Mouse (Mus musculus) right cerebral cortex, postnatal 36 days (tissue): ENCODE data around the gene Olfr904.
"Not testable (repeated sequence)": the region's sequence is repeated elsewhere in the genome, so short reads cannot be mapped to it uniquely, and the experiment has no call there.

Experiments
- DNase-seq, 2 experiments: peaks; one replicate each; pipeline ENCODE4 v3.0.0; 2022; ENCODE audit warnings: low spot score in 2 of 2, mixed read lengths in 1 of 2

The Olfr904 gene

GRCm38 (mm10) chr9:38462844-38463243 lies at the start of gene Olfr904:
Gene Olfr904, plus strand, starts transcription at chr9:38463144.
- DNase-seq = no peak

- DNase-seq = not testable (repeated sequence)
These were observed 49.4 kb upstream of the Olfr904 start for GRCm38 (mm10) chr9:38413502-38413901.

GRCm38 (mm10) chr9:38423801-38424200 lies 39.1 kb upstream of the Olfr904 start:
- no peak for DNase-seq

- DNase-seq = no peak
These were observed 35.9 kb upstream of the Olfr904 start for GRCm38 (mm10) chr9:38427026-38427425.

GRCm38 (mm10) chr9:38429155-38429554 lies 33.8 kb upstream of the Olfr904 start, which contains the start of gene Olfr901:
Gene Olfr901, plus strand, starts transcription at chr9:38429455.
- no peak for DNase-seq

GRCm38 (mm10) chr9:38447352-38447751 lies 15.6 kb upstream of the Olfr904 start, which contains the start of gene Olfr902:
Gene Olfr902, plus strand, starts transcription at chr9:38447652.
- no peak for DNase-seq

- DNase-seq = no peak
These were observed 7.9 kb downstream of the Olfr904 start, which contains the start of gene Olfr905 for GRCm38 (mm10) chr9:38470807-38471206. Gene Olfr905, plus strand, starts transcription at chr9:38471107.

GRCm38 (mm10) chr9:38486785-38487184 lies 23.8 kb downstream of the Olfr904 start, which contains the start of gene Olfr906:
Gene Olfr906, plus strand, starts transcription at chr9:38487085.
- no peak for DNase-seq

- DNase-seq = no peak
These were observed 32.6 kb downstream of the Olfr904 start, which contains the start of gene Olfr907 for GRCm38 (mm10) chr9:38495501-38495900. Gene Olfr907, plus strand, starts transcription at chr9:38495801.

- DNase-seq = no peak
These were observed 49.4 kb downstream of the Olfr904 start for GRCm38 (mm10) chr9:38512353-38512752.
